Mouse (Mus musculus) right cerebral cortex, adult 18-20 months (tissue): ENCODE results near the gene Rack1.

Source experiments
- DNase-seq: peaks from one replicate; pipeline ENCODE4 v3.0.0; 2022; ENCODE audit warnings: mixed read lengths

Gene Rack1

GRCm38 (mm10) chr11:48796290-48796689 lies 3.8 kb upstream of the Rack1 start:
- DNase-seq: no peak

GRCm38 (mm10) chr11:48797287-48797686 lies 2.8 kb upstream of the Rack1 start:
- DNase-seq: no peak

- no peak for DNase-seq
Measured at GRCm38 (mm10) chr11:48798308-48798707, 1.8 kb upstream of the Rack1 start.

- no peak for DNase-seq
Measured at GRCm38 (mm10) chr11:48798984-48799920, 880 bp upstream of the Rack1 start.

- no peak for DNase-seq
Measured at GRCm38 (mm10) chr11:48801831-48802772, 2.0 kb downstream of the Rack1 start.

GRCm38 (mm10) chr11:48803988-48804387 lies 3.9 kb downstream of the Rack1 start:
- DNase-seq: no peak

- DNase-seq: no peak
Measured at GRCm38 (mm10) chr11:48804922-48805321, 4.8 kb downstream of the Rack1 start.

GRCm38 (mm10) chr11:48806856-48807562 lies 6.9 kb downstream of the Rack1 start:
- DNase-seq: peak; percentile 58

GRCm38 (mm10) chr11:48807563-48808303 lies 7.6 kb downstream of the Rack1 start:
- no peak for DNase-seq

- no peak for DNase-seq
Measured at GRCm38 (mm10) chr11:48808304-48808646, 8.1 kb downstream of the Rack1 start.

GRCm38 (mm10) chr11:48808737-48809433 lies 8.8 kb downstream of the Rack1 start:
- no peak for DNase-seq

GRCm38 (mm10) chr11:48809434-48809830 lies 9.3 kb downstream of the Rack1 start:
- DNase-seq: no peak

- DNase-seq: no peak
Measured at GRCm38 (mm10) chr11:48810142-48810541, 10.0 kb downstream of the Rack1 start.

- no peak for DNase-seq
Measured at GRCm38 (mm10) chr11:48813782-48814181, 13.7 kb downstream of the Rack1 start.

- no peak for DNase-seq
Measured at GRCm38 (mm10) chr11:48815851-48816250, 15.7 kb downstream of the Rack1 start.

GRCm38 (mm10) chr11:48816281-48816781 lies 16.2 kb downstream of the Rack1 start:
- peak; percentile 42 for DNase-seq

GRCm38 (mm10) chr11:48816800-48817665 lies 16.9 kb downstream of the Rack1 start, which contains the start of gene Trim41:
Trim41 (minus strand) TSS chr11:48817353.
- peak; percentile 99 for DNase-seq

GRCm38 (mm10) chr11:48817794-48818193 lies 17.7 kb downstream of the Rack1 start:
- no peak for DNase-seq

- DNase-seq: peak; percentile 85
Measured at GRCm38 (mm10) chr11:48818346-48818745, 18.2 kb downstream of the Rack1 start.
